Mouse (Mus musculus) testis, postnatal 14 days (tissue): Measurements from ENCODE around the gene AC124108.1.

ENCODE experiments used
- DNase-seq: peaks from one replicate; pipeline ENCODE4 v3.0.0; 2021; ENCODE audit warnings: low spot score

Gene AC124108.1

DNA sequence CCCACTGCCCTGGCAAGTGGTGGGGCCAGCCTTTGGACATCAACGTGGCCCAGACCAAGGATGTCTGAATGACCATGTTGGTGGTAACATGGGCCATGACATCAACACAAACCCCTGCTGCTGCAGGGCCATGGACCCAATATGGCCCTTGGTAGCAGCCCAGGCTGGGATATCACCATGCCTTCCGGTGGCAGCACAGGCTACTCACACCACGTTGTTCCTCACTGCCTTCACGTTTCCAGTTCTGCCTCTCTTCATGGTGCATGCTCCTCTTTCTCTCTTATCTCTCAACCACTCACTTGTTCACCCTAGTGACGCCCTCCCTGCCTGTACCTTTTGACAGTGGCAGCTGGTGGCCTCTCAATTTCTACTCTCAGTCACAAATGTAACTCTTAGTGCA is 53.8 kb downstream of the AC124108.1 start:
- no peak for DNase-seq

DNA sequence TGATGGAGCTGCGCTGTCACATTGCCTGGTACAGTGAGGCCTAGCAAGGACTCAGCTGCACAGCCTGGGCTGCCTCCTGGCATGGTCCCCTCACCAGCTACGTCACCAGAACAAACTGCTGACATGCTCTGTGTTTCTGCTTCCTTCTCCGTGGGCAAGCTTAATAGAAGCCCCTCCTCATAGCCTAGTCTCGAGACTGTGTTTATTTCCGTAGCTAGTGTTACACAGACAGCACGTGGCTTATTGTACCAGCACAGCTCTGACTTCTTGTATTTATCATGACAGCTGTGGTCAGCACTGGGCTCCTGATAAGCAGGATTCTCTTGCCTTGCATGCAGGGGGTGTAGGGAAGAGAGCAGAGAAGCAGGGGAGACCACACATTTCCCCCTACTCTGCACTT is 54.9 kb downstream of the AC124108.1 start:
- no peak for DNase-seq

DNA sequence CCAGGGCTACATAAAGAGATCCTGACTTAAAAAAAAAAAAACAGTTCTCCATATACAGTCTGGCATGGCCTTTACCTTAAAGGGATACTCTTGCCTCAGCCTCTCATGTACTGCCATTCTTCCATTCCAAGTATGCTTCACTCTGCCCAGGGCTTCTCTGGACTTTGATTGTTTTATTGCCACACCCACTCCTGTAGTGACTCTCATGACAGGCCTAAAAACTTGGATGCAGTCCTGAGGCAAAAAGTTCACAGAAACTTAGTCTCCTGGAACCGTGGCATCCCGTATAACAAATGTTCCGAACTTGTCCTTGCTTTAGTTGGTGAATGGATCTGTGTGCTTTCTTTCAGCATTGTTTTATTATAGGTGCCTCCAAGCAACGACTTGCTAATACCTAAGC is 55.4 kb downstream of the AC124108.1 start:
- DNase-seq = no peak

DNA sequence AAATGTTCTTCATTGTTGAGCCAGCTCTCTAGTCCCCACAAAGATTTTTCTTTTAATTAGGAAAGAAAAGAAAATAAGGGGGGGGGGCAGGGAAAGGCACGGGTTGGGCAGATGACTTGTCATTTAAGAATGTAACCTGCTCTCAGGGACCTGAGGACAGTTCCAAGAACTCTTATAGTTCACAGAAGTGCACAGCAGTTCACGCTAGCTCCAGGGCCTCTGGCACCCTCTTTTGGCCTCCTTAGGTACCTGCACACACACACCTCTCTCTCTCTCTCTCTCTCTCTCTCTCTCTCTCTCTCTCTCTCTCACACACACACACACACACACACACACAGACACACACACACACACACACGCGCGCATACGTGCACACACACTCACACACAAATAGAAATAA is 63.2 kb downstream of the AC124108.1 start:
- no peak for DNase-seq
